Mouse (Mus musculus) bone marrow, adult 2 months (tissue): ENCODE results near the gene Gm10718. TPM values are rescaled to one million over a fixed set of nuclear protein-coding genes. Genes with fewer than 3 reads are reported as not detected.
"Not testable (repeated sequence)": the region's sequence is repeated elsewhere in the genome, so short reads cannot be mapped to it uniquely, and the experiment has no call there.

ENCODE experiments used
- H3K27ac ChIP-seq: fragments of 200-500 bp; 2 replicates; pipeline ENCODE4 v1.5.1; 2012; ENCODE audit warnings: low read depth, mild to moderate bottlenecking, control low read depth, inconsistent platforms, low read length; ENCODE audit not compliant: control insufficient read depth, poor library complexity, insufficient read depth
- H3K4me1 ChIP-seq: fragments of 200-500 bp; 2 replicates; pipeline ENCODE4 v1.6.1; 2011; ENCODE audit warnings: low read length; ENCODE audit not compliant: control insufficient read depth, insufficient read depth
- H3K4me3 ChIP-seq: fragments of 200-500 bp; replicated peaks from 2 replicates; pipeline ENCODE3; 2011; ENCODE audit warnings: mild to moderate bottlenecking, low read depth, low read length, control low read depth; ENCODE audit not compliant: control insufficient read depth
- WGBS: fragments of 180-500 bp; shearing (Covaris S2); methylation state at CpG from one replicate; pipeline ENCODE4 v1.1.7; 2018; 5-methylcytosine and 5-hydroxymethylcytosine counted together
- polyA plus RNA-seq: library from polyadenylated mRNA; stranded (reverse); fragments of >200 nt; gene quantifications from 2 replicates; pipeline ENCODE4 v1.2.4, GENCODE M21; 2011; ENCODE audit warnings: low replicate concordance; ENCODE audit not compliant: missing spikeins, insufficient read depth, insufficient read length

Gm10718 gene
- 3.9 and 14.1 TPM in 2 replicates for polyA plus RNA-seq

DNA sequence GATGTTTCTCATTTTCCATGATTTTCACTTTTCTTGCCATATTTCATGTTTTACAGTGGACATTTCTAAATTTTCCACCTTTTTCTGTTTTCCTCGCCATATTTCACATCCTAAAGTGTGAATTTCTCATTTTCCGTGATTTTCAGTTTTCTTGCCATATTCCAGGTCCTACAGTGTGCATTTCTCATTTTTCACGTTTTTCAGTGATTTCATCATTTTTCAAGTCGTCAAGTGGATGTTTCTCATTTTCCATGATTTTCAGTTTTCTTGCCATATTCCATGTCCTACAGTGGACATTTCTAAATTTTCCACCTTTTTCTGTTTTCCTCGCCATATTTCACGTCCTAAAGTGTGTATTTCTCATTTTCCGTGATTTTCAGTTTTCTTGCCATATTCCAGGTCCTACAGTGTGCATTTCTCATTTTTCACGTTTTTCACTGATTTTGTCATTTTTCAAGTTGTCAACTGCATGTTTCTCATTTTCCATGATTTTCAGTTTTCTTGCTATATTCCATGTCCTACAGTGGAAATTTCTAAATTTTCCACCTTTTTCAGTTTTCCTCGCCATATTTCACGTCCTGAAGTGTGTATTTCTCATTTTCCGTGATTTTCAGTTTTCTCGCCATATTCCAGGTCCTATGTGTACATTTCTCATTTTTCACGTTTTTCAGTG lies at the start of gene Gm10718:
TSS of gene Gm10718 (plus strand) at position 236 of the 673 bp plus-strand sequence.
- 69% methylated on average over 12 of the region's 13 CpGs for WGBS
- H3K4me1 ChIP-seq, H3K27ac ChIP-seq, H3K4me3 ChIP-seq: not testable (repeated sequence)

DNA sequence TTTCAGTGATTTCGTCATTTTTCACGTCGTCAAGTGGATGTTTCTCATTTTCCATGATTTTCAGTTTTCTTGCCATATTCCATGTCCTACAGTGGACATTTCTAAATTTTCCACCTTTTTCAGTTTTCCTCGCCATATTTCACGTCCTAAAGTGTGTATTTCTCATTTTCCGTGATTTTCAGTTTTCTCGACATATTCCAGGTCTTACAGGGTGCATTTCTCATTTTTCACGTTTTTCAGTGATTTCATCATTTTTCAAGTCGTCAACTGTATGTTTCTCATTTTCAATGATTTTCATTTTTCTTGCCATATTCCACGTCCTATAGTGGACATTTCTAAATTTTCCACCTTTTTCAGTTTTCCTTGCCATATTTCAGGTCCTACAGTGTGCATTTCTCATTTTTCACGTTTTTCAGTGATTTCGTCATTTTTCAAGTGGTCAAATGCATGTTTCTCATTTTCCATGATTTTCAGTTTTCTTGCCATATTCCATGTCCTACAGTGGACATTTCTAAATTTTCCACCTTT lies 22.8 kb upstream of the Gm10718 start, which contains the start of gene Gm10722:
TSS of gene Gm10722 (plus strand) at position 478 of the 528 bp plus-strand sequence.
- not testable (repeated sequence) for H3K4me1 ChIP-seq, H3K4me3 ChIP-seq, H3K27ac ChIP-seq
- 68% methylated on average over 12 of the region's 12 CpGs for WGBS

DNA sequence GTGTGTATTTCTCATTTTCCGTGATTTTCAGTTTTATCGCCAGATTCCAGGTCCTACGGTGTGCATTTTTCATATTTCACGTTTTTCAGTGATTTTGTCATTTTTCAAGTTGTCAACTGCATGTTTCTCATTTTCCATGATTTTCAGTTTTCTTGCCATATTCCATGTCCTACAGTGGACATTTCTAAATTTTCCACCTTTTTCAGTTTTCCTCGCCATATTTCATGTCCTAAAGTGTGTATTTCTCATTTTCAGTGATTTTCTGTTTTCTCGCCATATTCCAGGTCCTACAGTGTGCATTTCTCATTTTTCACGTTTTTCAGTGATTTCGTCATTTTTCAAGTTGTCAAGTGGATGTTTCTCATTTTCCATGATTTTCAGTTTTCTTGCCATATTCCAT lies 22.3 kb upstream of the Gm10718 start:
- H3K27ac ChIP-seq, H3K4me3 ChIP-seq, H3K4me1 ChIP-seq: not testable (repeated sequence)
- WGBS: 61% methylated on average over 8 of the region's 8 CpGs

DNA sequence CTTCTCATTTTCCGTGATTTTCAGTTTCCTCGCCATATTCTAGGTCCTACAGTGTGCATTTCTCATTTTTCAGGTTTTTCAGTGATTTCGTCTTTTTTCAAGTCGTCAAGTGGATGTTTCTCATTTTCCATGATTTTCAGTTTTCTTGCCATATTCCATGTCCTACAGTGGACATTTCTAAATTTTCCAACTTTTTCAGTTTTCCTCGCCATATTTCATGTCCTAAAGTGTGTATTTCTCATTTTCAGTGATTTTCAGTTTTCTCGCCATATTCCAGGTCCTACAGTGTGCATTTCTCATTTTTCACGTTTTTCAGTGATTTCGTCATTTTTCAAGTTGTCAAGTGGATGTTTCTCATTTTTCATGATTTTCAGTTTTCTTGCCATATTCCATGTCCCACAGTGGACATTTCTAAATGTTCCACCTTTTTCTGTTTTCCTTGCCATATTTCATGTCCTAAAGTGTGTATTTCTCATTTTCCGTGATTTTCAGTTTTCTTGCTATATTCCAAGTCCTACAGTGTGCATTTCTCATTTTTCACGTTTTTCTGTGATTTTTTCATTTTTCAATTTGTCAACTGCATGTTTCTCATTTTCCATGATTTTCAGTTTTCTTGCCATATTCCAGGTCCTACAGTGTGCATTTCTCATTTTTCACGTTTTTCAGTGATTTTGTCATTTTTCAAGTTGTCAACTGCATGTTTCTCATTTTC lies 21.2 kb upstream of the Gm10718 start:
- H3K27ac ChIP-seq, H3K4me1 ChIP-seq, H3K4me3 ChIP-seq: not testable (repeated sequence)
- 65% methylated on average over 9 of the region's 11 CpGs for WGBS

DNA sequence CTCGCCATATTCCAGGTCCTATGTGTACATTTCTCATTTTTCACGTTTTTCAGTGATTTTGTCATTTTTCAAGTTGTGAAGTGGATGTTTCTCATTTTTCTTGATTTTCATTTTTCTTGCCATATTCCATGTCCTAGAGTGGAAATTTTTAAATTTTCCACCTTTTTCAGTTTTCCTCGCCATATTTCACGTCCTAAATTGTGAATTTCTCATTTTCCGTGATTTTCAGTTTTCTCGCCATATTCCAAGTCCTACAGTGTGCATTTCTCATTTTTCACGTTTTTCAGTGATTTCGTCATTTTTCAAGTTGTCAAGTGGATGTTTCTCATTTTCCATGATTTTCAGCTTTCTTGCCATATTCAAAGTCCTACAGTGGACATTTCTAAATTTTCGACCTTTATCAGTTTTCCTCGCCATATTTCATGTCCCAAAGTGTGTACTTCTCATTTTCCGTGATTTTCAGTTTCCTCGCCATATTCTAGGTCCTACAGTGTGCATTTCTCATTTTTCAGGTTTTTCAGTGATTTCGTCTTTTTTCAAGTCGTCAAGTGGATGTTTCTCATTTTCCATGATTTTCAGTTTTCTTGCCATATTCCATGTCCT lies 20.5 kb upstream of the Gm10718 start, which contains the start of gene Gm11168:
TSS of gene Gm11168 (plus strand) at position 553 of the 603 bp plus-strand sequence.
- not testable (repeated sequence) for H3K4me3 ChIP-seq, H3K27ac ChIP-seq, H3K4me1 ChIP-seq
- WGBS: 66% methylated on average over 6 of the region's 14 CpGs

DNA sequence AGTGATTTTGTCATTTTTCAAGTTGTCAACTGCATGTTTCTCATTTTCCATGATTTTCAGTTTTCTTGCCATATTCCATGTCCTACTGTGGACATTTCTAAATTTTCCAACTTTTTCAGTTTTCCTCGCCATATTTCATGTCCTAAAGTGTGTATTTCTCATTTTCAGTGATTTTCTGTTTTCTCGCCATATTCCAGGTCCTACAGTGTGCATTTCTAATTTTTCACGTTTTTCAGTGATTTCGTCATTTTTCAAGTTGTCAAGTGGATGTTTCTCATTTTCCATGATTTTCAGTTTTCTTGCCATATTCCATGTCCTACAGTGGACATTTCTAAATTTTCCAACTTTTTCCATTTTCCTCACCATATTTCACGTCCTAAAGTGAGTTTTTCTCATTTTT lies 17.2 kb upstream of the Gm10718 start:
- not testable (repeated sequence) for H3K27ac ChIP-seq, H3K4me1 ChIP-seq, H3K4me3 ChIP-seq
- 80% methylated on average over 1 of the region's 5 CpGs for WGBS

DNA sequence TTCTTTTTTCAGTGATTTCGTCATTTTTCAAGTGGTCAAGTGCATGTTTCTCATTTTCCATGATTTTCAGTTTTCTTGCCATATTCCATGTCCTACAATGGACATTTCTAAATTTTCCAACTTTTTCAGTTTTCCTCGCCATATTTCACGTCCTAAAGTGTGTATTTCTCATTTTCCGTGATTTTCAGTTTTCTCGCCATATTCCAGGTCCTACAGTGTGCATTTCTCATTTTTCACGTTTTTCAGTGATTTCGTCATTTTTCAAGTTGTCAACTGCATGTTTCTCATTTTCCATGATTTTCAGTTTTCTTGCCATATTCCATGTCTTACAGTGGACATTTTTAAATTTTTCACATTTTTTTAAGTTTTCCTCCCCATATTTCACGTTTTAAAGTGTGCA lies 16.7 kb upstream of the Gm10718 start:
- 65% methylated on average over 8 of the region's 8 CpGs for WGBS
- H3K27ac ChIP-seq: not testable (repeated sequence)

DNA sequence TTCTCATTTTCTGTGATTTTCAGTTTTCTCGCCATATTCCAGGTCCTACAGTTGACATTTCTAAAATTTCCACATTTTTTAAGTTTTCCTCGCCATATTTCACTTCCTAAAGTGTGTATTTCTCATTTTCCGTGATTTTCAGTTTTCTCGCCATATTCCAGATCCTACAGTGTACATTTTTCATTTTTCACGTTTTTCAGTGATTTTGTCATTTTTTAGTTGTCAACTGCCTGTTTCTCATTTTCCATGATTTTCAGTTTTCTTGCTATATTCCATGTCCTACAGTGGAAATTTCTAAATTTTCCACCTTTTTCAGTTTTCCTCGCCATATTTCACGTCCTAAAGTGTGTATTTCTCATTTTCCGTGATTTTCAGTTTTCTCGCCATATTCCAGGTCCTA lies 16.1 kb upstream of the Gm10718 start:
- H3K27ac ChIP-seq, H3K4me1 ChIP-seq, H3K4me3 ChIP-seq: not testable (repeated sequence)
- WGBS: 72% methylated on average over 8 of the region's 9 CpGs

More for the DNA sequence above, 16.7 kb upstream of the Gm10718 start:
- not testable (repeated sequence) for H3K4me1 ChIP-seq, H3K4me3 ChIP-seq

DNA sequence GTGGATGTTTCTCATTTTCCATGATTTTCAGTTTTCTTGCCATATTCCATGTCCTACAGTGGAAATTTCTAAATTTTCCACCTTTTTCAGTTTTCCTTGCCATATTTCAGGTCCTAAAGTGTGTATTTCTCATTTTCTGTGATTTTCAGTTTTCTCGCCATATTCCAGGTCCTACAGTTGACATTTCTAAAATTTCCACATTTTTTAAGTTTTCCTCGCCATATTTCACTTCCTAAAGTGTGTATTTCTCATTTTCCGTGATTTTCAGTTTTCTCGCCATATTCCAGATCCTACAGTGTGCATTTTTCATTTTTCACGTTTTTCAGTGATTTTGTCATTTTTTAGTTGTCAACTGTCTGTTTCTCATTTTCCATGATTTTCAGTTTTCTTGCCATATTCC lies 14.0 kb upstream of the Gm10718 start:
- WGBS: no CpG with 5 or more reads among the region's 5 CpGs

DNA sequence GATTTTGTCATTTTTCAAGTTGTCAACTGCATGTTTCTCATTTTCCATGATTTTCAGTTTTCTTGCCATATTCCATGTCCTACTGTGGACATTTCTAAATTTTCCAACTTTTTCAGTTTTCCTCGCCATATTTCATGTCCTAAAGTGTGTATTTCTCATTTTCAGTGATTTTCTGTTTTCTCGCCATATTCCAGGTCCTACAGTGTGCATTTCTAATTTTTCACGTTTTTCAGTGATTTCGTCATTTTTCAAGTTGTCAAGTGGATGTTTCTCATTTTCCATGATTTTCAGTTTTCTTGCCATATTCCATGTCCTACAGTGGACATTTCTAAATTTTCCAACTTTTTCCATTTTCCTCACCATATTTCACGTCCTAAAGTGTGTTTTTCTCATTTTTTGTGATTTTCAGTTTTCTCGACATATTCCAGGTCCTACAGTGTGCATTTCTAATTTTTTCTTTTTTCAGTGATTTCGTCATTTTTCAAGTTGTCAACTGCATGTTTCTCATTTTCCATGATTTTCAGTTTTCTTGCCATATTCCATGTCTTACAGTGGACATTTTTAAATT lies 11.2 kb upstream of the Gm10718 start:
- not testable (repeated sequence) for H3K4me1 ChIP-seq, H3K27ac ChIP-seq, H3K4me3 ChIP-seq
- 64% methylated on average over 3 of the region's 7 CpGs for WGBS

More for the DNA sequence above, 14.0 kb upstream of the Gm10718 start:
- not testable (repeated sequence) for H3K27ac ChIP-seq, H3K4me3 ChIP-seq, H3K4me1 ChIP-seq

DNA sequence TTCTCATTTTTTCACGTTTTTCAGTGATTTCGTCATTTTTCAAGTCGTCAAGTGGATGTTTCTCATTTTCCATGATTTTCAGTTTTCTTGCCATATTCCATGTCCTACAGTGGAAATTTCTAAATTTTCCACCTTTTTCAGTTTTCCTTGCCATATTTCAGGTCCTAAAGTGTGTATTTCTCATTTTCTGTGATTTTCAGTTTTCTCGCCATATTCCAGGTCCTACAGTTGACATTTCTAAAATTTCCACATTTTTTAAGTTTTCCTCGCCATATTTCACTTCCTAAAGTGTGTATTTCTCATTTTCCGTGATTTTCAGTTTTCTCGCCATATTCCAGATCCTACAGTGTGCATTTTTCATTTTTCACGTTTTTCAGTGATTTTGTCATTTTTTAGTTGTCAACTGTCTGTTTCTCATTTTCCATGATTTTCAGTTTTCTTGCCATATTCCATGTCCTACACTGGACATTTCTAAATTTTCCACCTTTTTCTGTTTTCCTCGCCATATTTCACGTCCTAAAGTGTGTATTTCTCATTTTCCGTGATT lies 10.5 kb upstream of the Gm10718 start, which contains the start of gene Gm10721:
TSS of gene Gm10721 (plus strand) at position 408 of the 547 bp plus-strand sequence.
- WGBS: no CpG with 5 or more reads among the region's 11 CpGs
- not testable (repeated sequence) for H3K4me1 ChIP-seq, H3K4me3 ChIP-seq, H3K27ac ChIP-seq

DNA sequence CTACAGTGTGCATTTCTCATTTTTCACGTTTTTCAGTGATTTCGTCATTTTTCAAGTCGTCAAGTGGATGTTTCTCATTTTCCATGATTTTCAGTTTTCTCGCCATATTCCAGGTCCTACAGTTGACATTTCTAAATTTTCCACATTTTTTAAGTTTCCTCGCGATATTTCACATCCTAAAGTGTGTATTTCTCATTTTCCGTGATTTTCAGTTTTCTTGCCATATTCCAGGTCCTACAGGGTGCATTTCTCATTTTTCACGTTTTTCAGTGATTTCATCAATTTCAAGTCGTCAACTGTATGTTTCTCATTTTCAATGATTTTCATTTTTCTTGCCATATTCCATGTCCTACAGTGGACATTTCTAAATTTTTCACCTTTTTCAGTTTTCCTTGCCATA lies 8.0 kb upstream of the Gm10718 start, which contains the start of gene Gm10720:
TSS of gene Gm10720 (plus strand) at position 301 of the 400 bp plus-strand sequence.
- 67% methylated on average over 5 of the region's 9 CpGs for WGBS

More for the DNA sequence above, 8.0 kb upstream of the Gm10718 start, which contains the start of gene Gm10720:
- H3K4me1 ChIP-seq, H3K27ac ChIP-seq, H3K4me3 ChIP-seq: not testable (repeated sequence)
